Mouse (Mus musculus) neural tube, embryonic 14.5 days (tissue): ENCODE results near the gene Ubap1. TPM values are rescaled to one million over a fixed set of nuclear protein-coding genes. Genes with fewer than 3 reads are reported as not detected.

Experiments used
- ATAC-seq: fragments of 200-750 bp; cut with Nextera tagmentation; 2 replicates; pipeline ENCODE4 v1.8.0; 2017; ENCODE audit warnings: low read depth, mild to moderate bottlenecking, moderate TSS enrichment, moderate library complexity
- H3K27ac ChIP-seq: fragments of 300-500 bp; sonication (generic); 2 replicates; pipeline ENCODE4 v1.5.1; 2014; ENCODE audit warnings: low read depth, mild to moderate bottlenecking, control low read depth, low read length, moderate library complexity, mixed read lengths
- H3K27me3 ChIP-seq: fragments of 300-500 bp; sonication (generic); 2 replicates; pipeline ENCODE4 v1.6.1; 2014; ENCODE audit warnings: low read length; ENCODE audit not compliant: control insufficient read depth, insufficient read depth
- H3K36me3 ChIP-seq: fragments of 300-500 bp; sonication (generic); 2 replicates; pipeline ENCODE4 v1.6.1; 2014; ENCODE audit warnings: low read length, mixed read lengths; ENCODE audit not compliant: control insufficient read depth, insufficient read depth
- H3K4me1 ChIP-seq: fragments of 300-500 bp; sonication (generic); 2 replicates; pipeline ENCODE4 v1.6.1; 2014; ENCODE audit warnings: low read length; ENCODE audit not compliant: control insufficient read depth, insufficient read depth
- H3K4me2 ChIP-seq: fragments of 300-500 bp; sonication (generic); 2 replicates; pipeline ENCODE4 v1.6.1; 2014; ENCODE audit warnings: mild to moderate bottlenecking, low read depth, low read length, control low read depth
- H3K4me3 ChIP-seq: fragments of 300-500 bp; sonication (generic); 2 replicates; pipeline ENCODE4 v1.5.1; 2014; ENCODE audit warnings: low read depth, low read length, control low read depth, mixed read lengths
- H3K9ac ChIP-seq: fragments of 300-500 bp; sonication (generic); replicated peaks from 2 replicates; pipeline ENCODE4 v1.6.1; 2014; ENCODE audit warnings: low read depth, mild to moderate bottlenecking, control low read depth, low read length, mixed read lengths
- H3K9me3 ChIP-seq: fragments of 300-500 bp; sonication (generic); 2 replicates; pipeline ENCODE4 v1.6.1; 2016; ENCODE audit warnings: low read length; ENCODE audit not compliant: control insufficient read depth
- WGBS: fragments of 180-500 bp; shearing (Covaris S2); extraction: QIAGEN DNeasy Blood & Tissue Kit; methylation state at CpG from one replicate; pipeline ENCODE4 v1.1.7; 2014; 5-methylcytosine and 5-hydroxymethylcytosine counted together
- polyA plus RNA-seq: library from polyadenylated mRNA; unstranded; fragments of >200 nt; fragmentation: Nextera tagmentation; extraction: Ambion mirVana; gene quantifications from 2 replicates; pipeline ENCODE4 v1.2.1, GENCODE M21; 2014

The Ubap1 gene
- 66.8 and 76.3 TPM in 2 replicates for polyA plus RNA-seq

GRCm38 (mm10) chr4:41348584-41349198 lies at the start of gene Ubap1:
Ubap1 (plus strand) TSS chr4:41348996.
- peak; percentile 97 for ATAC-seq
- Histone ChIP-seq H3K9me3 (no peaks in the 10 kb centered on the region), H3K36me3 (no peaks in the 10 kb centered on the region), H3K27ac (peak within 1 kb of the TSS; percentile 96), H3K4me1 (peaks cover 7% of the 10 kb centered on the region), H3K9ac (peak within 1 kb of the TSS; percentile 84), H3K27me3 (no peaks in the 10 kb centered on the region), H3K4me3 (peak within 1 kb of the TSS; percentile 76), H3K4me2 (peak within 1 kb of the TSS; percentile 70)
- WGBS: under 1% methylated on average over 30 of the region's 31 CpGs

GRCm38 (mm10) chr4:41303671-41304070 lies 45.1 kb upstream of the Ubap1 start:
- Histone ChIP-seq H3K27me3 (no peaks in the 10 kb centered on the region), H3K4me3 (no peak overlapping the region), H3K9ac (no peak overlapping the region), H3K9me3 (no peaks in the 10 kb centered on the region), H3K4me2 (no peak overlapping the region), H3K4me1 (no peaks in the 10 kb centered on the region), H3K27ac (no peak overlapping the region), H3K36me3 (peaks cover 41% of the 10 kb centered on the region)
- ATAC-seq: no peak
- WGBS: 91% methylated on average over 7 of the region's 7 CpGs

DNA sequence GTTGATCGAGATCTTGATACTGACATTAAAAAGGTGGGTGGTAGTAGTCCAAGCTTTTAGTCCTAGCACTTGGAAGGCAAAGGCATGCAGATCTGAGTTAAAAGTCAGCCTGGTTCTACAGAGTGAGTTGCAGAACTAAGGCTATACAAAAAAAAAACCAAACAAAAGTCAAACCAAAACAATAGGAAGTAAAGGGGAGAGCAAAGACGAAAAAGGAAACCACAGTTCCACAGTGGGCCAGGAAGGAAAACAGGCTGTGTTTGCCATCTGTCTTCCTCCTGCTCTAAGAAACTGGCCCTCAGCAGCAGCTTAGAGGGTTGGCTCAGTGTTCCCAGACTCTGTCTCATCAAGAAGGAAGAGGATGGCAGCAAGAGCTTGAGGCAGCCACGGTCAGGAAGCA lies 44.5 kb upstream of the Ubap1 start:
- Histone ChIP-seq H3K4me2 (no peak overlapping the region), H3K27ac (no peak overlapping the region), H3K4me1 (no peaks in the 10 kb centered on the region), H3K4me3 (no peak overlapping the region), H3K27me3 (no peaks in the 10 kb centered on the region), H3K36me3 (peaks cover 35% of the 10 kb centered on the region), H3K9ac (no peak overlapping the region), H3K9me3 (no peaks in the 10 kb centered on the region)
- whole genome bisulfite sequencing: 79% methylated on average over 3 of the region's 3 CpGs
- ATAC-seq: no peak

GRCm38 (mm10) chr4:41307406-41307805 lies 41.4 kb upstream of the Ubap1 start:
- no peak overlapping the region for H3K4me2 ChIP-seq
- no peaks in the 10 kb centered on the region for H3K9me3 ChIP-seq
- H3K36me3 ChIP-seq: peaks cover 18% of the 10 kb centered on the region
- peaks cover 4% of the 10 kb centered on the region; the same call in 1 of the 2 replicates for H3K4me1 ChIP-seq
- H3K27ac ChIP-seq: no peak overlapping the region
- no peak overlapping the region for H3K9ac ChIP-seq
- ATAC-seq: no peak
- WGBS: 86% methylated on average over 6 of the region's 6 CpGs
- H3K4me3 ChIP-seq: no peak overlapping the region
- no peaks in the 10 kb centered on the region for H3K27me3 ChIP-seq

- Histone ChIP-seq H3K36me3 (peaks cover 17% of the 10 kb centered on the region), H3K9me3 (no peaks in the 10 kb centered on the region), H3K27me3 (no peaks in the 10 kb centered on the region), H3K27ac (no peak overlapping the region), H3K4me3 (no peak overlapping the region), H3K4me1 (peaks cover 14% of the 10 kb centered on the region), H3K4me2 (no peak overlapping the region), H3K9ac (no peak overlapping the region)
- 93% methylated on average over 9 of the region's 9 CpGs for WGBS
- no peak for ATAC-seq
Measured at GRCm38 (mm10) chr4:41310567-41311563, 37.9 kb upstream of the Ubap1 start.

GRCm38 (mm10) chr4:41313722-41314121 lies 35.1 kb upstream of the Ubap1 start:
- H3K27me3 ChIP-seq: no peaks in the 10 kb centered on the region
- H3K9me3 ChIP-seq: no peaks in the 10 kb centered on the region
- no peak for ATAC-seq
- WGBS: 17% methylated on average over 14 of the region's 14 CpGs
- H3K9ac ChIP-seq: peak overlapping the region; percentile 84
- H3K4me1 ChIP-seq: peaks cover 14% of the 10 kb centered on the region
- H3K4me3 ChIP-seq: peak overlapping the region; percentile 99
- peaks cover 11% of the 10 kb centered on the region for H3K36me3 ChIP-seq
- peak overlapping the region; percentile 95; the same call in 1 of the 2 replicates for H3K27ac ChIP-seq
- H3K4me2 ChIP-seq: peak overlapping the region; percentile 91

DNA sequence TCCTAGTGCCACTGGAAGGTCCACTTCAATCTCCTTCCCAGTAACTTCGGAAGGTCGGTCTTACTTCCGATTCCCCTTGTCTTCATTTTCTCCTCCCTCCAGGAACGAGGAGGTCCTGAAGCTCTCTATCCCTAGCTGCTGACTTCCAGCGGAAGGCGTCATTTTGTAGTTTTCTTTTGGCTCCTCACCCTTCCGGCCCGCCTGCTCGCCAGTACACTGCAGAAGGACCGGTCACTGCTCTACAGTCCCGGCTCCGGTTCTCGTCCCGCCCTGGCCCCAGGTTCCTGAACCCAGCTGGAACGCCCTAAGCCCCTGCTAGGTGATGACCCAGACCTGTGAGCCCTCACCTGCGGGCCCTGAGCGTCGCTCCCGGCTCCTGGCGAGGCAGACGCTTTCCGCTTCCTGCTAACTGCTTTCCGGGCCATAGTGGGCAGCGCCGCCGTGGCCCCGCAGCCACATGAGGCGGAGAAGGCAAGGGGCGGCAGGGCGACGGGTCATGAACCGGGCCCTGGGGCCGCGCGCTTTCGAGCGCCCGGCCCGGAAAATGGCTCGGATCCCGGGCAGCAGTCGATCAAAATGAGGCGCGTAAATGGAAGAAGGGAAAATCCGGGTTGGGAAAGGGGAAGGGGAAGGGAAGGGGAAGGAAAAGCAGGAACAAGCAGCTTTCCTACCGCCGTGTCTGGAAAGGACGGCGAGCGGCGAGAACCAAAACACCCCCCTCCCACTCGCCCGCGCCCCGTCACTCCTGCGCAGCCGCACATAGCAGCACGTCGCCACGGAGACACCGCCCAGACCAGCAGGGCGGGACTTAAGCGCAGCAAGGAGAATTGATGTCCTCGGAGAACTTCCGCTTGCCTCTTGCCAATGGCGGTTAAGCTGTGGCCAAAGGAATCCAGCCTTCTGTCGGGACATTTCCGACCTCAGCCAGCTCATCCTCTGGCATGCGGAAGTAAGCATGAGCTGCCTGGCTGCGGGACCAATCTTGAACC lies 34.4 kb upstream of the Ubap1 start, which contains the start of gene Dcaf12:
Dcaf12 (minus strand) TSS at position 749 of the 989 bp plus-strand sequence.
- Histone ChIP-seq H3K4me2 (peak within 1 kb of the TSS; percentile 91), H3K4me1 (peaks cover 14% of the 10 kb centered on the region), H3K27ac (peak within 1 kb of the TSS; percentile 95), H3K36me3 (peaks cover 11% of the 10 kb centered on the region), H3K4me3 (peak within 1 kb of the TSS; percentile 99), H3K9ac (peak within 1 kb of the TSS; percentile 84), H3K9me3 (no peaks in the 10 kb centered on the region), H3K27me3 (no peaks in the 10 kb centered on the region)
- peak; percentile 97 for ATAC-seq
- WGBS: under 1% methylated on average over 69 of the region's 70 CpGs

DNA sequence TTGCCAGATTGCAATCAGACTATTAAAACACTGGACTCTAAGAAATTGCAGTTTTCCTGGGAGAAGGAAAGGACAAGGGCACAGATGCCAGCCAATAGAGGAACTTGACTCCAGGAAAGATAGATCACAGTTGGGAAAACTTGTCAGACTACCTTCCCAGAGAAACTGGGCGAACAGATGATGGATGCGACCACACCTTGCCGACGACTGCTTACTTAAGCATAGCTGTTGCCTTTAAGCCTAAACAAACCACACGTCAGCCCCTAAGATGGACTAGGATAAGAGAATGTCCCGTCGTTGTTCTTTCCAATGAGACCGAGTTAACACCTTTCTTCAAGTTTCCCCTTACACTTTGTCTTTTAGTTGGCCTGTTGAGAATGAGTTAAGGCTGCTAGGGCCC lies 33.6 kb upstream of the Ubap1 start:
- Histone ChIP-seq H3K4me3 (peak overlapping the region; percentile 99), H3K27me3 (no peaks in the 10 kb centered on the region), H3K36me3 (peaks cover 9% of the 10 kb centered on the region), H3K9ac (peak overlapping the region; percentile 49), H3K9me3 (no peaks in the 10 kb centered on the region), H3K27ac (peak overlapping the region; percentile 95), H3K4me2 (peak overlapping the region; percentile 91), H3K4me1 (peaks cover 14% of the 10 kb centered on the region)
- WGBS: 59% methylated on average over 8 of the region's 8 CpGs
- no peak for ATAC-seq
